Mouse (Mus musculus) frontal cortex, postnatal 36 days (tissue): ENCODE measurements around the gene Tet3.
A peak's percentile ranks its signal among the peaks of the same experiment; 100 is the strongest.

Experiments
- DNase-seq, 2 experiments: peaks; one replicate each; pipeline ENCODE4 v3.0.0; 2022; ENCODE audit warnings: low spot score in 2 of 2

Tet3 gene

DNA sequence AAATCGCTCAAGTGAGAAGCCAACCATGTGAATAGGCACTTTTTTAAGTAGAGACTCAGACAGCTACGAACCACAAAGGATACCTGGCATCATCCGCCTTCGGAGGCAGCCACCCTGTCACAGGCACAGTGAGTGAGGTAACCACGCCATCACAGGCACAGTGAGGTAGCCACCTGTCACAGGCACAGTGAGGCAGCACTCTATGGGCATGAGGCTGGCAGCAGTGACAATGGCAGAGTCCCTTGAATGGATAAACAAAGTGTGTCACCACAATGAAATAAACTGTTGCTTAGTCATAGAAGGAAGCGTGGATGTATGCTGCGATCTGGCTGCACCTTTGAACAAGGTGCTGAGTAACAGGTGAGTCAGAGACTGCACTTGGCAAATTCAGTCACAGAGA lies 19.7 kb upstream of the Tet3 start:
- no peak for DNase-seq

DNA sequence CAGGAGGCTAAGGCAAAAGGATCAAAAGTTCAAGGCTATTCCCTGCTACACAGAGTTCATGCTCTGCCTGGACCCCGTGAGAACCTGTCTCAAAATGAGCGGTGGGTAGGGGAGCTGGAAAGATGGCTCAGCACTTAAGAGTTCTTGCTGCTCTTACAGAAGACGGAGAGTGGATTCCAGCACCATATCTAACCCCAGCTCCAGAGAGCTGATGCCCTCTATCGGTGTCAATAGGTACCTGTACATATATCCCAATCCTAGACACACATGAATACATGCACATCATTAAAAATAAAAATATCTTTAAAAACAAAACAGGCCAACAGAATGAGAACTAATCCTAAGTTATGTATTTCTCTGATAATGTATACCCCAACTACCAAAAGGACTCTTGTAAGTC lies 19.3 kb upstream of the Tet3 start:
- no peak for DNase-seq

DNA sequence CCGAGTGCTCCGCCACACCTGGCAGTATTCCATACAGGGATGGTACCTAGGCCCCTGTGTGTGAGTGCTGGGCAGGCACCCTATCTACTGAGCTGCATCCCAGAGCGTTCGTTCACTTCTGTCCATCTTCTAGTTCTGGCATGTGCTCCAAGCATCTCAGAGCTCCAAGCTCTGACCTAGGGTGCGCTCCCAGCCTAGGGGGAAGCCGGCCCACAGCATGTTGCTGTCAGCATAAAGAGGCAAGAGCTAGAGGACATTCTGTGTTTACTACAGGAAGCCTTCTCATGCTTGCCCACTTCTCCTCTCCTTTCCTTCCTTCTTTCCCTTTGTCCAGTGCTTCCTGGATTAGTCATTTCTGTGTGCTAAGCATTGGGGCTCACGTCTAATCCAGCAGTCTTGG lies 16.5 kb upstream of the Tet3 start:
- no peak for DNase-seq

DNA sequence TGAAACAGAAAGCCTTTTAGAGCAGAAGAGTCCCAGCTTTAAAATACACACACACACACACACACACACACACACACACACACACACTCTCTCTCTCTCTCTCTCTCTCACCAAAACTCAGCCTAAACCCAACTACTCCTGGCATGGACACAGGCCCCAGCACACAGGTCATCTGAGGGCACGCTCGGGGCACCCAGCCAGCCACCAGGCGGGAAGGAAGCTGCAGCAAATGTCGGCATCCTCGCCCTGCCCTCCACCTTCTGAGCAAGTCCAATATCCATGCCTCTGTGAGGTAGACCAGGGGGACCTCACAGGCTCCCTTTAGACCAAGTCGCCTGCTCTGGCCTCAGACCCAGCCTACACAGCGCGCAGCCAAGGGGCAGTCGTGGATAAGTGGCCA lies 14.4 kb upstream of the Tet3 start:
- no peak for DNase-seq

DNA sequence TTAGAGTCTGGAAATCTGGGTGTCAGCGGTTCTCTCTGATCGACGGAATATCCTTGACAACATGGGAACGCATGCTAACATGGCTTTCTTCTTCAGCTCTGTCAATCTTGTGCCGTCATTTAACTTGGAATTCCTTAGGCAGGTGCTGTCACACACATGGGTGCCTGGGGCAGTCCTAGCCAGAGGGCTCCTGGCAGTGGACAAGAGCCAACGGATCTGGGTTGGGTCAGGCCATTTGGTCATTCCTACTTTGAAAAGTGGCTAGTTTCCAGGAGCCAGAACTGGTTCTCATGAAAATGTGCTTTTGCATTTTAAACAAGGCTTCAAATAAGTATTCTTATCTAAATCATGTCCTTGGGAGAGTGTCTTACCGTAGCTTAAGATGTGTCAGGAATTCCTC lies 12.9 kb upstream of the Tet3 start:
- DNase-seq = no peak

- DNase-seq = no peak
Measured at GRCm38 (mm10) chr6:83464011-83464410, 5.1 kb upstream of the Tet3 start.

- no peak for DNase-seq
Measured at GRCm38 (mm10) chr6:83456984-83457810, 1.7 kb downstream of the Tet3 start.

DNA sequence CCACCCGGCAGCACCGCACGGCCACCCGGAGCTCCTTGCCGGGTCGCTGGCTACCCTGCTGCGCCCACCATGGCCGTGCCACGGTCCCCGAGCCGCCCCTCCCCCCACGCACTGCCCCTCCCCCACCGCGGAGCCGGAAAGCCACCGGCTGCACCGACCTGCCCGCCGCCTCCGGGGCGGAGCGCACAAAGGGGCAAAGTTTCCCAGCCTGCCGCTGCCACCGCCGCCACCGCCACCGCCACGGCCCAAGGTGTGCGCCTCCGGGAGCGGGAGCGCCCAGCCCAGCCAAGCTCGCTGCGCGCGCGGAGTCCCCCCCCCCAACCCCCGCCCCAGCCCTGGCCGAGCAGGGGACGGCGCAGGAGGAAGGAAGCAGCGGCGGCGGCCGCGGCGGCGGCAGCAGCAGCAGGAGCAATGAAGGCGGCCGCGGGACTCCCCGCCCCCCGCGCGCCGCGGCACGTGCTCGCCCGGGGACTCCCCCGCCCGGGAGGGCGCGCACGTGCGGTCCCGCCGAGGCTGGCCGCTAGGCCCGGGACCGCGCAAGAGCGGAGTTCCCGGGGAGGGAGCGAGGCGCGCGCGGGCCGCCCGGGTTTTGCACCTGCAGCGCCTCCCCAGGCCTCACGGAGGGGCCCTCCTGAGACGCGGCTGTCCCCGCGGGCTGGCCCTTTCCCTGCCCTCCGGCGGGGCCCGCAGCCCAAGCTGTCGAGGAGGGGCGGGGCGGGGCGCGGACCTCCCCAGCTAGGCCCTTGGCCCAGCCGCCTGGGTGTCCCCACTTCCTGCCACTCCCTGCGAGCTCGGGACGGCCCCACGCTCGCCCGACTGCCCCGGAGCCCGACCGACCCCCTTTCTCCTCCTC lies 2.5 kb downstream of the Tet3 start:
- DNase-seq = peak; percentile 37 to 51

DNA sequence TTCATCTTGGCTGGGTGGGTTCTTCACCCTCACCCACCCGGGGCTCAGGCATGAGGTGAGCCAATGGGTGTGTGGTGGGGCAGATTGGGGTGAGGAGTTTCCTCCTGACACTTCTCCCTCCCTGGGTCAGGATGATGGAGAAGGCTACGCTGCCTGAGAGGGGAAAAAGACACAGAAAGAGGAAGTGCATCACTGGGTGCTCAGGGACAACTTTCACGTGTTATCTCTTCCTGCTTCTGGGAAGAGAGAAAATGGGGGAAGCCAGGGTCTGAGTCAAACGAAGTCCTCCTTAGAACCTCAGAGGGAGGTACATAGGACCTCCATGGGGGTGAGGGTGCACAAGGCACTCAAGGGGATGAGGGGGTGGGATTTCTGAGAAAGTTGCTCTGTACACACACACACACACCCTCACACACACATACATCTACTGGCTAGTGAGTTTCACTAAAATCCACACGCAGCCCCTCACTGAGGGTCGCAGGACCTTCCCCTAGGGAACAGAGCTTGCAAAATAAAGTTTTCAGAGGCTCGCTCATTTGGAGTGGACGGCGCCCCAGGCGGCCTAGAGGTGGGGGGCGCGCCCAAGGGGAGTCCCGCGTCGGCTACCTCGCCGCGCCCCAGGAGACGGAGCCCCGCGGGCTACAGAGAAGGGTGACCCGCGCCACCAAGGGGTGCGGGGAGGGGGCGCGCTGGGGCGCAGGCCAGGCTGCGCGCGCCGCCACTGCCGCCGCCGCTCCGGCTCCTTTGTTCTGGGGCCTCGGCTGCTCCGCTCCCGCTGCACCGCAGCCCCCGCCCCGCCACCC lies 3.4 kb downstream of the Tet3 start:
- no peak for DNase-seq

DNA sequence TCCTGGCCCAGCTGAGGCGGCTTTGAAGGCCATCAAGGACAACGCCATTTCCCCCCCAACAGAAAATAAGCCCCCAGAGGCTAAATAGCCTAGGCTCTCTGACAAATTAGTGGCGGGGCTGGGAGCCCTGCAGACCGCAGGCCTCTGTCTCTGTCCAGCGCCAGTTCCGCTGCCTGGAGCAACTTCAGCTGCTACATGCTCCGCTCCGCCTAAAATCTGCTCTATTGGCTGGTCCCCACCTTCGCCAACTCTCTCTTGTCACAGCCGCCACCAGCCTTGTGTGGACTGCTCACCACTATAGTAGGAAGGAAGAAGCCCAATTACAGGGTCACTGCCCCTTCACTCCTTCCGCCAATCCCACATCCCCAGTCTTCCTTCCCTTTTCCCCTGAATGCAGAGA lies 5.2 kb downstream of the Tet3 start:
- DNase-seq = no peak

DNA sequence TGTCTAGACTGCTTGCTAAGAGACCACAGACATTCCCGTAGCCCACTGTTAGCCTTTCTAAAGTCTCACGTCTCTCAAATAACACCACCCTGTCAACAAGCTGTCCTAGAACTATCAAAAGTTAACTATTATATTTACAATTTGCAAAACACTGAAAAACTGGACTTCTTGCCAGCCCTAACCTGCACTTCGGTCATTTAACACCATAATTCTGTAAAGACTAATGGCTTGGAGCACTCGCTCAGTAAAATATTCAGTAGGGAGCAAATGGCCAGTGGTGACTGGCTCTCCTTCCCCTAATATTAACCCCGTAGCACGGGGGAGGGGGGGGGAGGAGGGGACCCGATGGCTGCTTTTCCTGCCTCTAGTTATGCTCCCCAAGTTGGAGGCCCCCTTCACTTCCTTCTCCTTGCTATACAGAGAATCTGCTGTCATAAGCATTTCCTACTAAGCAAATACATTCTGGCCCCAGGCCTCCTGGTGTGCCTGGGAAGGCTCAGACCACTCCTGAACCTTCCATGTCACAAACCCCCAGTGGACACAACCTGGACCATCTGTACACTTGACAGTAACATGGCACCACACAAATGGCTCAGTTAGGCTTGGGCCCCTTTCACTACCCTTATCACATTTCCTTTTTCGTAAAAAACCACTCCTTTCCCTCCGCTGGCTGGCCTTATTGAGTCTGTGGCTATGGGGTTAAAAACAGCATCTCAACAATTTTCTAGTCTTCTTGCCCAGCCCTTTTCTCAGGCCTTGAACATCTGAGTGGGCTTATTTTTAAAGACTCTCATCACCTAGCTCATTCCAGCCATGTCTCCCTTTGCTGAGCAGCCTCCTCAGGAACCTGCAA lies 8.2 kb downstream of the Tet3 start:
- DNase-seq = no peak

GRCm38 (mm10) chr6:83449440-83449839 lies 9.4 kb downstream of the Tet3 start:
- DNase-seq = no peak

DNA sequence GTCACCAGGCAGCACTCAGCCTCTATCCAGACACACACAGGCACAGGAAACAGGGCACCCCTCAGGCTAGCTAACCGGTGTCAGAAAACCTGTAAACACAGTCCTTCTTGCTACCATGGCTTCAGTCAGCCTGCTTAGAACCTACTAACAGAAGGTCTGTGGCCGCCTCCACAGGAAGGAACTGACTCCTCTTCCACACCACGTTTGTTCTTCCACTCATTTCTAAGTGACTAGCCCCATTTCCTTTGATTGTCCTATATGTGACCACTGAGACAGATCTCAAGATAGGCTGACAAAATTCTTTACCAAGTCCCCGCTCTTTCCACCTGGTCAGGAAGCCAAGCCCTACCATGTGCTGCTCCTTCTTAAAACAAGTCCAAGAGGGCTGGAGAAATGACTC lies 10.0 kb downstream of the Tet3 start:
- DNase-seq = no peak

DNA sequence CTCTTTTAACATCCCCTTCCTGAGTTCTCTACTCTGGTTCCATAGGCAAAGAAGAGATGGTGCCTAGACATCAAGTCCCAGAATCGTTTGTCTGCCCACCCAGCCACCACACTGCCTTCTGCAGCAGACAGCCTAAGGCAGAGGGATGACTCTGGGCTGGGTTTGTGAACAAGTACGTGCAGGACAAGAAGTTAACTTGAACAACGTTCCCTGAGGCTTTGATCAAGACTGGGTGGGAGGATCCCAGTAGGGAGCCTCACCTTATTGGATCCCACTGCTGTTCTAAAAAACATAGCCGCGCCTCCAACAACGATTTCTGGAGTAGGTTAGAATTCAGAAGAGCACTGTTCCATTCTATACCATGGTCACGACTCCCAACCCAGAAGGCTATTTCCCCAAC lies 11.9 kb downstream of the Tet3 start:
- no peak for DNase-seq

DNA sequence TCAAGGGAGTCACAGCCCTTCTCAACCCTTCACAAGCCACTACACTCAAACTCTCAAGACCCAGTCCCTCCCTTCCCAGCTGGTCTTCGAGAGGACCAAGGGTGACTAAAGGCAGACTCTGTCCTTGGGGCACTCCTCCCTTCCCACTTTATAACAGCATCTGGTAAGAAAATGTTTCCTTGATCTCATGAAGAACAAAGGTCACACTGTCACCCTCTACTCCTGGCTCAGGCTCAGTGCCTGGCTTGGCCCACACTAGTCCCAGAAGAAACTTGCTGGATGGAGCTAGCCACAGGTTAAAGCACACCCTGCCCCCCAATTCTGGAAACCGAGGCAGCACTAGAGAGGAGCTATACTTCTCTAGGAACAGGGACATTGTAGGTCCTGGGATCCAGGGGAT lies 13.1 kb downstream of the Tet3 start:
- no peak for DNase-seq

DNA sequence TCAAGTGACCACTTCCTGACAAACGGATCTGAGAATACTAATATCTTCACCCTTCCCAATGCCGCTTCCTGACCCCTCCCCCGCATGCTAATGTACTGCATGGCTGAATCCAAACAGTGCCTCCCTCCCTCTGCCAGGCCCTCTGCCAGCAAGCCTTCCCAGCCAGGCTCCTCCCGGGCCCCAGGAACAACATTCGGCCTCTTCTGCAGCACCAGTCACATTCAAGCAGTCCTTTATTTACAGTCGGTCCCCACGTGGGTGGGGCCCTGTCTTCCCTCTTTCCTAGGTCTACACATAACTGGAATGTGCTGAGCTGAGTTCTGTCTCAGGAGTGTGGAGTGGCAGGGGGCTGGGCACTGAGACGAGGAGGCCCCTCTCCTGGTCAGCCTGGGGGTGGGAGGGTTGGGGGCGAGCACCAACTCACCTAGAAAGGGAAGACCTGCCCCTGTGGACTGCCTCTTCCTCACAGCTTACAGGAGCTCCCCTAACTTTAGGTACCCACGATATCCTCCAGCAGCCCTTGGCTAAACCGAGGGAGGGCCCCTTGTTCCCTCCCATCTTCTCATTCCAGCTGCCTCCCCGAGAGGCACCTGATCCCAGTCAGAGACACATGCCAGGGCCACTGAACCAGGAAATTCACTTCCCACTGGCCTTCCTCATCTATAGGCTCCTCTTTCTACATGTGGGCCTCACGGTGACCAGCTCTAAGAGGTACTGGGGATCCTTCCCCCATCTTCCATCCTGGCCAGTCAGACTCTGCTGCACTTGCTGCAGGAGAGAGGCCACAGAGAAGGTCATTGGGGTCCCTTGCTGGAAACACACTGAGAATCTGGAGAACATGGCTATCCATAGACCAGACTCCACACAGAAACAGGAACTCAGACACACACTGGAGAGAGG lies 15.2 kb downstream of the Tet3 start:
- DNase-seq = peak; percentile 48 to 62

DNA sequence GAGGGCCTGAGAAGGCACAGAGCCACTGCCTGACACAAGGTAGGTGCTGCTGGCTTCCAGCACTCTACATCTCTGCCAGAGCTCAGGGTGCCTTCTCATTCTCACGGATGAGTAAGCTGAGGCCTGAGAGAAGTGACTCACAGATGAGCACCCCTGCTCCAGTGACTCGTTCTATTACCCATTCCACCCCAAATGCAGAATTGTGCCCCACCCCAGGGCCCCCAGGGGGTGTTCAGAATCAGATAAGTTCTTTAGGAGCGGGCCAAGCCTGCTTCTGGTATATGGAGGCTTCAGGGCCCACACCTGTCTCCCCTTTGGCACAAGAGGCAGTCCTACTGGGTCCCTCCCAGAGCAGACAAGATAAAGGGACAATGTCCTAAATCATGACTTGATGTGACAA lies 16.2 kb downstream of the Tet3 start:
- peak; percentile 45 to 55 for DNase-seq

GRCm38 (mm10) chr6:83441259-83442061 lies 17.4 kb downstream of the Tet3 start:
- DNase-seq = peak; percentile 89 to 90

GRCm38 (mm10) chr6:83440510-83441258 lies 18.2 kb downstream of the Tet3 start:
- peak; percentile 78 to 83 for DNase-seq
